8 mouse cellular contexts compared by ENCODE assay signal in genomic region chr5:124030386-124031067, GRCm38 (mm10). TPM values are rescaled to one million over a fixed set of nuclear protein-coding genes. Genes with fewer than 3 reads are reported as not detected.
DNase-seq lines count a peak whose midpoint lies in the region; ATAC-seq and TF ChIP-seq lines count a peak whose summit lies in the region.

No protein-coding gene starts in this region.

- H3K4me1 ChIP-seq in heart, embryonic 12.5 days (replicated peaks): peaks cover 52% of the 10 kb centered on the region
- peaks cover 37% of the 10 kb centered on the region for H3K4me1 ChIP-seq in E14TG2a.4 (replicated peaks; ENCODE audit: low read depth, low read length)
- H3K4me1 ChIP-seq in embryonic facial prominence, embryonic 11.5 days (ENCODE audit: control insufficient read depth, insufficient read depth, low read length): no peaks in the 10 kb centered on the region; the same call in 1 of the 2 replicates
- peaks cover 29% of the 10 kb centered on the region for H3K4me1 ChIP-seq in limb, embryonic 12.5 days (replicated peaks)
- H3K4me1 ChIP-seq in stomach, embryonic 16.5 days (ENCODE audit: control insufficient read depth, insufficient read depth, low read length): peaks cover 51% of the 10 kb centered on the region

- no peak for TF ChIP-seq CTCF in E14TG2a.4 (conservative IDR thresholded peaks at IDR 0.05; ENCODE audit: low read length)

- H3K27ac ChIP-seq in heart, embryonic 12.5 days (ENCODE audit: poor library complexity, severe bottlenecking): peak overlapping the region; percentile 99
- H3K27ac ChIP-seq in embryonic facial prominence, embryonic 11.5 days (replicated peaks; ENCODE audit: low read depth, low read length): no peak overlapping the region; the same call in 1 of the 2 replicates
- H3K27ac ChIP-seq in limb, embryonic 12.5 days: peak overlapping the region; percentile 94
- peak overlapping the region; percentile 95 for H3K27ac ChIP-seq in stomach, embryonic 16.5 days (ENCODE audit: low read length)

- DNase-seq in heart, postnatal 10 days: no peak
- DNase-seq in embryonic facial prominence, embryonic 11.5 days (ENCODE audit: low spot score): no peak
- DNase-seq in gastrocnemius, adult 8-10 months (ENCODE audit: low spot score in 2 of 2): no peak
- no peak for DNase-seq in urinary bladder, postnatal 36 days (ENCODE audit: low spot score in 2 of 2)

- H3K36me3 ChIP-seq in heart, embryonic 12.5 days: peaks cover 3% of the 10 kb centered on the region
- peaks cover 8% of the 10 kb centered on the region for H3K36me3 ChIP-seq in E14TG2a.4 (ENCODE audit: insufficient read depth, low read length)
- H3K36me3 ChIP-seq in embryonic facial prominence, embryonic 11.5 days (replicated peaks; ENCODE audit: control insufficient read depth, insufficient read depth, low read depth, low read length): no peaks in the 10 kb centered on the region; the same call in 1 of the 2 replicates
- H3K36me3 ChIP-seq in limb, embryonic 12.5 days: peaks cover 24% of the 10 kb centered on the region
- H3K36me3 ChIP-seq in stomach, embryonic 16.5 days (ENCODE audit: control insufficient read depth, insufficient read depth, low read length): no peaks in the 10 kb centered on the region

- intact Hi-C loops in heart, postnatal 10 days (cut with DNase I): loop anchor here (2.0 kb wide), 2 partner anchors 18 to 30 kb away; no protein-coding TSS in a partner anchor

- 23% methylated on average over 12 of the region's 12 CpGs for WGBS in heart, embryonic 12.5 days
- 45% methylated on average over 12 of the region's 12 CpGs for WGBS in embryonic facial prominence, embryonic 11.5 days
- WGBS in limb, embryonic 12.5 days: 66% methylated on average over 12 of the region's 12 CpGs
- WGBS in stomach, embryonic 16.5 days: 41% methylated on average over 12 of the region's 12 CpGs

- no peak for ATAC-seq in heart, embryonic 12.5 days (ENCODE audit: insufficient number of reproducible peaks, low FRiP score)
- ATAC-seq in embryonic facial prominence, embryonic 11.5 days (replicated peaks; ENCODE audit: insufficient number of reproducible peaks, low FRiP score, low TSS enrichment, low read depth): no peak
- ATAC-seq in limb, embryonic 12.5 days (ENCODE audit: insufficient number of reproducible peaks, insufficient read depth, low FRiP score, low TSS enrichment, low read depth): no peak
- ATAC-seq in stomach, embryonic 16.5 days (ENCODE audit: insufficient read depth, low FRiP score): no peak

- 0 out of 2 replicates have a peak, but pooled peaks cover 2% of the 10 kb centered on the region for H3K9me3 ChIP-seq in heart, embryonic 12.5 days (replicated peaks)
- no peaks in the 10 kb centered on the region for H3K9me3 ChIP-seq in E14TG2a.4 (ENCODE audit: low read length)
- no peaks in the 10 kb centered on the region for H3K9me3 ChIP-seq in embryonic facial prominence, embryonic 11.5 days (replicated peaks; ENCODE audit: control insufficient read depth, low read length)
- H3K9me3 ChIP-seq in limb, embryonic 12.5 days: no peaks in the 10 kb centered on the region
- no peaks in the 10 kb centered on the region for H3K9me3 ChIP-seq in stomach, embryonic 16.5 days (replicated peaks; ENCODE audit: control insufficient read depth, low read length)

- peak overlapping the region; percentile 91 for H3K4me3 ChIP-seq in heart, embryonic 12.5 days
- peak overlapping the region; percentile 90 for H3K4me3 ChIP-seq in E14TG2a.4 (replicated peaks; ENCODE audit: low read length)
- peak overlapping the region; percentile 84 for H3K4me3 ChIP-seq in embryonic facial prominence, embryonic 11.5 days (ENCODE audit: low read depth, low read length)
- peak overlapping the region; percentile 87 for H3K4me3 ChIP-seq in limb, embryonic 12.5 days (replicated peaks)
- H3K4me3 ChIP-seq in stomach, embryonic 16.5 days (replicated peaks; ENCODE audit: low read length): peak overlapping the region; percentile 77

- H3K4me2 ChIP-seq in heart, embryonic 12.5 days: peak overlapping the region; percentile 84
- peak overlapping the region; percentile 88 for H3K4me2 ChIP-seq in embryonic facial prominence, embryonic 11.5 days (ENCODE audit: low read depth, low read length)
- H3K4me2 ChIP-seq in limb, embryonic 12.5 days: peak overlapping the region; percentile 85
- peak overlapping the region; percentile 63 for H3K4me2 ChIP-seq in stomach, embryonic 16.5 days (ENCODE audit: low read depth, low read length)

- no peaks in the 10 kb centered on the region for H3K27me3 ChIP-seq in heart, embryonic 12.5 days (replicated peaks)
- H3K27me3 ChIP-seq in E14TG2a.4 (ENCODE audit: insufficient read depth, low read length): 0 out of 2 replicates have a peak, but pooled peaks cover 12% of the 10 kb centered on the region
- H3K27me3 ChIP-seq in embryonic facial prominence, embryonic 11.5 days (ENCODE audit: control insufficient read depth, insufficient read depth, low read length): no peaks in the 10 kb centered on the region
- H3K27me3 ChIP-seq in limb, embryonic 12.5 days: no peaks in the 10 kb centered on the region
- H3K27me3 ChIP-seq in stomach, embryonic 16.5 days (ENCODE audit: control insufficient read depth, insufficient read depth, low read length): no peaks in the 10 kb centered on the region

- H3K9ac ChIP-seq in heart, embryonic 12.5 days: peak overlapping the region; percentile 99
- peak overlapping the region; percentile 96 for H3K9ac ChIP-seq in embryonic facial prominence, embryonic 11.5 days (replicated peaks; ENCODE audit: low read length)
- H3K9ac ChIP-seq in limb, embryonic 12.5 days (replicated peaks): peak overlapping the region; percentile 91
- H3K9ac ChIP-seq in stomach, embryonic 16.5 days (ENCODE audit: low read length): peak overlapping the region; percentile 93

RNA-seq across cellular contexts. Expression of gene Vps37b, which starts 1.5 kb away (rescaled TPM):
- 61.9 and 64.4 TPM in 2 replicates for polyA plus RNA-seq in heart, embryonic 12.5 days (2016; fragmentation: Nextera tagmentation; extraction: Ambion mirVana)
- total RNA-seq in heart, postnatal 10 days (2021): 10 to 100 TPM; 38.0 to 46.7 TPM
- polyA plus RNA-seq in embryonic facial prominence, embryonic 11.5 days (2014; fragmentation: Nextera tagmentation; extraction: Ambion mirVana): 29.2 and 31.3 TPM in 2 replicates
- 40.7 and 41.6 TPM in 2 replicates for polyA plus RNA-seq in limb, embryonic 12.5 days (2016; fragmentation: Nextera tagmentation; extraction: Ambion mirVana)
- polyA plus RNA-seq in stomach, embryonic 16.5 days (2015; fragmentation: Nextera tagmentation; extraction: Ambion mirVana): 39.6 and 44.4 TPM in 2 replicates
- 1 to 10 TPM; 4.6 to 6.2 (median 5.1) TPM for total RNA-seq in gastrocnemius, adult 8-10 months (2022)

RNA-seq across cellular contexts. Expression of gene Hip1r, which starts 57.1 kb away (rescaled TPM):
- polyA plus RNA-seq in heart, embryonic 12.5 days (2016; fragmentation: Nextera tagmentation; extraction: Ambion mirVana): 4.8 and 7.5 TPM in 2 replicates
- 10 to 100 TPM; 26.1 to 41.6 TPM for total RNA-seq in heart, postnatal 10 days (2021)
- polyA plus RNA-seq in embryonic facial prominence, embryonic 11.5 days (2014; fragmentation: Nextera tagmentation; extraction: Ambion mirVana): 3.0 and 5.0 TPM in 2 replicates
- polyA plus RNA-seq in limb, embryonic 12.5 days (2016; fragmentation: Nextera tagmentation; extraction: Ambion mirVana): 7.9 and 9.9 TPM in 2 replicates
- 31.2 and 35.2 TPM in 2 replicates for polyA plus RNA-seq in stomach, embryonic 16.5 days (2015; fragmentation: Nextera tagmentation; extraction: Ambion mirVana)
- total RNA-seq in gastrocnemius, adult 8-10 months (2022): 10 to 100 TPM in 2 of 4 experiments, 1 to 10 TPM in 2; 8.7 to 15.9 (median 11.4) TPM
